Mouse (Mus musculus) kidney, adult 2 months (tissue): Measurements from ENCODE around the gene Ciart. TPM values are rescaled to one million over a fixed set of nuclear protein-coding genes. Genes with fewer than 3 reads are reported as not detected.
A peak's percentile ranks its signal among the peaks of the same experiment; 100 is the strongest.

ENCODE experiments used
- DNase-seq: peaks from one replicate; pipeline ENCODE4 v3.0.0; 2021
- H3K27ac ChIP-seq: fragments of 200-500 bp; 2 replicates; pipeline ENCODE4 v1.5.1; 2012; ENCODE audit warnings: low read depth, low read length, control low read depth, inconsistent platforms; ENCODE audit not compliant: insufficient read depth
- H3K27me3 ChIP-seq: fragments of 200-500 bp; replicated peaks from 2 replicates; pipeline ENCODE4 v1.6.1; 2012; ENCODE audit warnings: mild to moderate bottlenecking, moderate library complexity, low read length, inconsistent platforms; ENCODE audit not compliant: control insufficient read depth, insufficient read depth
- H3K36me3 ChIP-seq: fragments of 200-500 bp; 2 replicates; pipeline ENCODE4 v1.6.1; 2012; ENCODE audit warnings: mild to moderate bottlenecking, moderate library complexity, low read length, inconsistent platforms; ENCODE audit not compliant: control insufficient read depth, insufficient read depth
- H3K4me1 ChIP-seq: fragments of 200-500 bp; 2 replicates; pipeline ENCODE4 v1.6.1; 2011; ENCODE audit warnings: low read length; ENCODE audit not compliant: control insufficient read depth, insufficient read depth
- H3K4me3 ChIP-seq: fragments of 200-500 bp; 2 replicates; pipeline ENCODE4 v1.5.1; 2011; ENCODE audit warnings: mild to moderate bottlenecking, low read depth, low read length, control low read depth; ENCODE audit not compliant: insufficient read depth
- CTCF ChIP-seq: fragments of 200-500 bp; conservative IDR thresholded peaks from 2 replicates; pipeline ENCODE4 v1.5.1; 2011; ENCODE audit warnings: low read depth, mild to moderate bottlenecking, control low read depth, low read length, moderate library complexity, mixed read lengths; ENCODE audit not compliant: insufficient read depth, insufficient read length
- POLR2A ChIP-seq: fragments of 200-500 bp; IDR thresholded peaks from one replicate; pipeline ENCODE4 v1.6.1; 2011; ENCODE audit warnings: low read depth, low read length, control low read depth
- WGBS: fragments of 180-500 bp; shearing (Covaris S2); methylation state at CpG from one replicate; pipeline ENCODE4 v1.1.7; 2018; 5-methylcytosine and 5-hydroxymethylcytosine counted together
- polyA plus RNA-seq: library from polyadenylated mRNA; depleted of rRNA; stranded (reverse); fragments of >200 nt; gene quantifications from 2 replicates; pipeline ENCODE4 v1.2.3, GENCODE M21; 2012; rRNA removed

The Ciart gene
- polyA plus RNA-seq, result 5.1 and 6.0 TPM in 2 replicates

DNA sequence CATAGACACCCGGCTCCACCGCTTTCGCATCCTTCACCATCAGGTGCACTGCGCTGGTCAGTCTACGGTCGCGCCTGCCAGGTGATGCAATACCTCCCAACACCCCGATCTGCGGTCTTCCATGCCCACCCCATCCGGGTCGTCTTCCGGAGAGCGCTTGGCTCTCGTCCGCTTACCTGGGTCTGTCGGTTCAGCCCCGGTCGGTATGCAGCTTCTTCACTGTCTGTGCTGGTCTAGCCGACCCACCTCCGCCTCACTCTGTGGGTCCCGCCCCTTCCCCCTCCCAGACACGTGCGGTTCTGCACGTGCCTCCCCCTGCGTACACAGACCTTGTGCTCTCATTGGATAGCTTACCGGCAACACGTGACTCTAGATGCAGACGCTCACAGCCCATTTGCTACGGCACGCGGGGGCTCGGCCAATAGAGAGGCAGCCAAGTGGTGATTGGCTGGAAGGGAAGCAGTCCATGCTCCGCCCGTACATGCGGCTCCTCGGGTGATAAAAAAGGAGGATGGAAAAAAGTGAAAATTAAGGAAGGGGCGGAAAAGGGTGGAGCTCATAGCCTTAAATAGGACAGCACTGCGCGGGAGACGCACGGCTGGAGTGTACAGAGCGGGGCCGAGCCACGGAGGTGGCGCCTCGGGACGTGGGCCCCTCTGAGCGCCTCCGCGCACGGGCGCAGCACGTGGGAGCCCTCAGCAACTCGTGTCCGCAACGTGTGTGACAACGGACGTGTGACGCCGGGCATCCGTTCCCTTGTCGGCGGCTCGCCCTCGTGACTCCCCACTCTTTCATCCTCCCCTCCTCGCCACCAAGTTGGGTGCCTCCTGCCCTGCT, at the start of gene Ciart:
TSS of gene Ciart (minus strand) at position 273 of the 837 bp plus-strand sequence.
- Histone ChIP-seq H3K27me3 (no peaks in the 10 kb centered on the region), H3K27ac (peak within 1 kb of the TSS; percentile 71)
- under 1% methylated on average over 66 of the region's 66 CpGs for WGBS

GRCm38 (mm10) chr3:95931471-95931870, 49.4 kb upstream of the Ciart start:
- WGBS, result 90% methylated on average over 1 of the region's 1 CpGs
- Histone ChIP-seq H3K4me3 (no peak overlapping the region), H3K27me3 (no peaks in the 10 kb centered on the region), H3K36me3 (0 out of 2 replicates have a peak, but pooled peaks cover 1% of the 10 kb centered on the region), H3K4me1 (peaks cover 10% of the 10 kb centered on the region), H3K27ac (no peak overlapping the region)
- DNase-seq, result no peak
- TF ChIP-seq CTCF, result no peak

More for the DNA sequence above, at the start of gene Ciart:
- H3K36me3 ChIP-seq, result no peaks in the 10 kb centered on the region
- peak within 1 kb of the TSS; percentile 73 for H3K4me3 ChIP-seq
- peaks cover 10% of the 10 kb centered on the region; the same call in 1 of the 2 replicates for H3K4me1 ChIP-seq
- TF ChIP-seq POLR2A, result peak; percentile 92
- no peak for TF ChIP-seq CTCF
- DNase-seq, result peak; percentile 99

DNA sequence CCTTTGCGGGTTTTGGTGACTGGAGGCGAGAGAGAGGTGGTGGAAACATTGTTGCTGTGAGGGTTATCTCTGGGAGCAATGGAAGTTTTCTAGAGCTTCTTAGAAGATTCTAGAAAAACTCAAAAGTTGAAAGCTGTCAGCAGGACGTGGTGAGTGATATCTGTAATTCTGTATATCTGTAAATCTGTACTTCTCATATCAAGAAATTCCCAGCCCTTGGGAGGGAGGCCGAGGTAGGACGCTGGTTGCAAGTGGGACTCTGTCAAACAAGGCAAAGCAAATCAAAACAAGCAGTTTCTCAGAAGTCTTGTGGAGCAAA, 48.4 kb upstream of the Ciart start:
- no peak for TF ChIP-seq CTCF
- TF ChIP-seq POLR2A, result no peak
- WGBS, result 10% methylated on average over 5 of the region's 5 CpGs
- DNase-seq, result no peak

DNA sequence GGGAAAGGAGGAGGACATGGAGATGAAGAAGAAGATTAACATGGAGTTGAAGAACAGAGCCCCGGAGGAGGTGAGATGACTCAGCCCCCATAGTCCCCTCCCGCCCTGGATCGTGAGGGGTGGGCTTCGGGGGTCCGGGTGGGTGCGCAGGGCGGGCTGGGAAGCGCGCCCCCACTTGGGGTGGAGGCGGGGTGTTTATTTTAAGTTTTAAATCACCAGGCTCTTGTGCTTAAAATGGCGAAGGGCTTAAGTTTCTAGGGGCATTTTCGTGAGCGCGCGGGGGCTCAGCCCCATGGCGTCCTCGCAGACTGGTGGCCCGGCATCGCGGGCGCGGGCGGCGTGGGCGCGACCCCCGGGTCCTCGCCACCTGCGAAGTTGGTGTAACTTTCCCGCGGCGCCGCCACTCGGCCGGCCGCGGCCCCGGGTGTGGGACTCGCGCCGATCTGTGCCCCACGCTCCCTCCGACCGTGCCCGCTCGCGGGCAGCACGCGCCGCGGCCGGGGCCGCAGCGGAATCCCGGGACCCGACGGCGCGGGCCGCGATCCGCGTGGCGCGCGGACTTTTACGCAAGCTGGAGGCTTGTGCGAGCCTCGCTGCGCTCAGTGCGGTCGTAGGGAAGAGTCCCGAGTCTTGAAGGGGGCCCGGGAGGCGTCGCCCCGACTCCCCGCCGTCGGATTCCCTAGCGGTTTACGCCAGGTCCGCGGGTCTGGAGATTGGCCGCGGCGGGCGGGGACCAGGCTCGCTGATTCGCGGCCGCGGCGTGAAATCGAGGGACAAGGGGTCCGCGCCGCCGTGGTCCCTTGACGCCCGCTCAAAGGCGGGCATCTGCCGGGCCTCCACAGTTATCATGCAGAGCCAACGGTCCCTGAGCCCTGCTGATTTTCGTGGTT, 47.8 kb upstream of the Ciart start:
- TF ChIP-seq POLR2A (no peak), CTCF (no peak)
- Histone ChIP-seq H3K4me3 (peak overlapping the region; percentile 77), H3K27ac (peak overlapping the region; percentile 66), H3K27me3 (no peaks in the 10 kb centered on the region), H3K36me3 (0 out of 2 replicates have a peak, but pooled peaks cover under 1% of the 10 kb centered on the region), H3K4me1 (peaks cover 10% of the 10 kb centered on the region)
- WGBS, result under 1% methylated on average over 105 of the region's 105 CpGs
- peak; percentile 54 for DNase-seq

More for the DNA sequence above, 48.4 kb upstream of the Ciart start:
- Histone ChIP-seq H3K36me3 (0 out of 2 replicates have a peak, but pooled peaks cover 1% of the 10 kb centered on the region), H3K4me1 (peaks cover 10% of the 10 kb centered on the region), H3K27me3 (no peaks in the 10 kb centered on the region), H3K27ac (no peak overlapping the region), H3K4me3 (peak overlapping the region; percentile 77)

- peaks cover 10% of the 10 kb centered on the region for H3K4me1 ChIP-seq
- WGBS, result under 1% methylated on average over 49 of the region's 49 CpGs
- H3K27ac ChIP-seq, result peak within 1 kb of the TSS; percentile 66
- peak; percentile 99 for DNase-seq
- TF ChIP-seq CTCF (no peak), POLR2A (peak; percentile 86)
- peak within 1 kb of the TSS; percentile 77 for H3K4me3 ChIP-seq
- H3K36me3 ChIP-seq, result no peaks in the 10 kb centered on the region
- H3K27me3 ChIP-seq, result no peaks in the 10 kb centered on the region
Measured at GRCm38 (mm10) chr3:95928658-95929503, 46.8 kb upstream of the Ciart start, which contains the start of gene Anp32e. Anp32e (plus strand) TSS chr3:95929246.

GRCm38 (mm10) chr3:95928261-95928657, 46.2 kb upstream of the Ciart start:
- no peak overlapping the region for H3K4me3 ChIP-seq
- TF ChIP-seq CTCF (no peak), POLR2A (no peak)
- no peak overlapping the region for H3K27ac ChIP-seq
- 55% methylated on average over 6 of the region's 6 CpGs for WGBS
- peaks cover 10% of the 10 kb centered on the region for H3K4me1 ChIP-seq
- no peaks in the 10 kb centered on the region for H3K27me3 ChIP-seq
- no peaks in the 10 kb centered on the region for H3K36me3 ChIP-seq
- DNase-seq, result no peak
